Mouse (Mus musculus): ENCODE measurements around the gene Cc2d2b. TPM values are rescaled to one million over a fixed set of nuclear protein-coding genes. Genes with fewer than 3 reads are reported as not detected.
A peak's percentile ranks its signal among the peaks of the same experiment; 100 is the strongest.

The Cc2d2b gene
- 1 to 10 TPM; 1.2 to 1.4 TPM for total RNA-seq (2021)

- intact Hi-C loops (cut with DNase I) = no loop called here
- peak; percentile 24 for DNase-seq
These were observed at the start of gene Cc2d2b for GRCm38 (mm10) chr19:40748559-40748958. Cc2d2b (plus strand) TSS chr19:40748753.

GRCm38 (mm10) chr19:40699816-40700215 lies 48.7 kb upstream of the Cc2d2b start:
- intact Hi-C loops (cut with DNase I) = no loop called here
- DNase-seq = no peak

DNA sequence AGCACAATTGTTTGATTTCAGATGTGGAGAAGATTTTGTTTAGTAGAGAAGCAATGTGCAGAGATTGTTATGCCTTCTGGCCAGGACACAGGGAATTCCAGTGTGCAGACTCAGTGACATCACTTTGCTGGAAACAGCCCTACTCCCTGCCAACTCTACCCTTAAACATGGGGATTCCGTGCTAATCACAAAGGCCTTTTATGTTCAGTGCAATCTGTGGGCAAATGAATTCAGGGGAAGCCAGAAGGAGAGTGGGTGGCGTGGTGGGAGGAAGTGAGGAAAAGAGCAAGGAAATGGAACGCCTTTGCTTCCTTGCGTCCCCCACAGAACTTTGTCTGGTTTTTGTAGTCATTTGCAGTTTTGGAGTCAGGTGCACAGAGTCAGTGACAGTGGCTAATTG lies 46.1 kb upstream of the Cc2d2b start:
- DNase-seq = no peak
- intact Hi-C loops (cut with DNase I) = no loop called here

DNA sequence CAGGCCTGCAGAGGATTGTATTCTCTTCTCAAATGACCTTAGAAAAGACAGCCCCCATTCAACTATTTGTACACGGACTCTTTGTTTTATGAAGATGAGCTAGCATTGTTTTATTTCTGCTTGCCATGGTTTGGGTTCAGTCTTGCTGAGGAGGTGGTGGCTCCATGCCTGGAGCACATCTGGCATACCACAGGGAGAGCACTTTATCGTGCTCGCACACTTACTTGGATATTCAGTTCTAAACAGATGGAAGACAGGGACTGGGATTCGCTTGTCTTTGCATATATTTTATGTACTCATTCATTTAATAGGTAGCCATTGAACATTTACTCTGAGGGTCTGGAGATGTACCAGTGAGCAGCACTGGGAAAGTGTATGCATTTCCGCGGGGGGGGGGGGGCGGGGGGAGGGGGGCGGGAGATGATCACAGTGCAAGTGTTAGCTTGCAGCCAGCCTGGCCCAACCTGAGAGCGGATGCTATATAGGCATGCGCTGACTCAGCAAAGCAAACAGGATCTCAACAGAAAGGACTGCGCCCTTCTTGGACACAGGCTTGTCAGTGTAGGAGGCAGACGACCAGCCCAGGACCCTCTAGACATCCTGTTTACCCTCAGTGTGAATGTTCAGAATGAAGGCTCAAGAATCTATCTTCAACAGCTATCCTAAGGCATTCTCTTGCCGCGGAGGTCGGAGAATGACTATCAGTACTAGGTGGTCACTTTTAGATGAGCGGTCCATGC lies 35.5 kb upstream of the Cc2d2b start:
- intact Hi-C loops (cut with DNase I) = no loop called here
- no peak for DNase-seq

- intact Hi-C loops (cut with DNase I) = no loop called here
- DNase-seq = no peak
These were observed 33.9 kb upstream of the Cc2d2b start for GRCm38 (mm10) chr19:40714700-40715099.

DNA sequence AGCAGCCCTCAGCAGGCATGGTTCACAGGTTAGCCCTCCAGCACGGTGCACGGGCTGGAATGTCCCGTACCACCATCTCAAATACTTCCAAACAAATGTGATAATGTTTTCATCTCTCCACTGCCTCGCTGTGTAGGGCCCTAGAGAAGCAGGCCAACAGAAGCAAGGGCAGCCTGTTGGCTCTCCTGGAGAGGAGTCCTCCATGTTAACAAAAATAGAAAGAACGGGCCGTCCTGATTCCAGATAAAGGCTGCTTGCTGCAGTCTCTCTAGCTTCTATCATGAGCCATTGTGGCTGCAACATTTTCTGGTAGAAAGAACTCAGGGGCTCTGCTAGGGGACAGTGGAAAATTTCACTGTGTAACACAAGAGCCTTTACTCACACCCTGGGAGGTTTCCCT lies 31.6 kb upstream of the Cc2d2b start:
- DNase-seq = no peak
- intact Hi-C loops (cut with DNase I) = no loop called here

- intact Hi-C loops (cut with DNase I) = loop anchor here (5.0 kb wide), 1 partner anchor 107 kb away; the partner anchor contains the start of genes Entpd1 and Tctn3
- DNase-seq = no peak
These were observed 29.0 kb upstream of the Cc2d2b start for GRCm38 (mm10) chr19:40719439-40720105.

- no peak for DNase-seq
- intact Hi-C loops (cut with DNase I) = loop anchor here (5.0 kb wide), 1 partner anchor 108 kb away; the partner anchor contains the start of genes Entpd1 and Tctn3
These were observed 28.2 kb upstream of the Cc2d2b start for GRCm38 (mm10) chr19:40720381-40720780.

DNA sequence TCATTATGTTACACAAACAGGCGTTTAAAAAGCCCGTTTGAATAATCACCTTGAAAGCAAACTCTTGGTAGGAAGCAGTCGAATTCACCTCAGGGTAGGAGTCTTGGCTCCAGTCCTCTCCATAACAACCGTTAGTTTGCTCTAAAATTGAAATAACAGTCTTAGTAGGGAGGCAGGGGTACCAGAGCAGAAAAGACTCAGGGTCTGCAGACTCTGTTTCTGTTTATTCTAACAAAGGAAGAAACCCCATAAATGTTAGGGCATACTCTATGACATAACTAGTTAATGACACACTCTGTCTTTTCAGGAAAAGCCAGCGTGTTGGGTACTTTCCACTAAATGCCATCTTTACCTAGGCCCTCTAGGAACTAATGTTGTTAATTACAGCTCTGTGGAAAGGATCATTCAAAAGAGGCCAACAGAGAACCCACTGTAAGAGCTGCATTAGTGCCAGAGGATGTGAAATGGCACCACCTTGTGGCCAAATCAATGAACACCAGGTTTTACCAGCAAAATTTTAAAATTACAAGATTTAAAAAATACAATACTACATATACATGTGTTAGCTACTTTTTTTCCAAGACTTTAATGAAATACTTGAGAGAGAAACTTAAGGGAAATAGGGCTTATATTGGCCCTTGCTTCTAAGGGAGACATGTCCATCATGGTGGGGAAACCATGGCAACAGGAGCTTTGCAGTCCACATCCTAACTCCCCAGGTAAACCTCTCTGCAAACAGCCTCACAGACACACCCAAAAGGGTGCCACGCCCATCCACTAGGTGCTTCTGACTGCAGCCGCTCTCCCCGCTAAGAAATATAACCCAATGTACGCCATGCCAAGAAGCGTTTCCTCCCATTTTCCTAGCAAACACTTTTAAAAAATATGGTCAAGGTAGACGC lies 26.2 kb upstream of the Cc2d2b start:
- peak; percentile 53 for DNase-seq
- intact Hi-C loops (cut with DNase I) = loop anchor here (5.0 kb wide), 1 partner anchor 110 kb away; the partner anchor contains the start of genes Entpd1 and Tctn3

GRCm38 (mm10) chr19:40723516-40723915 lies 25.0 kb upstream of the Cc2d2b start:
- intact Hi-C loops (cut with DNase I) = loop anchor here (5.0 kb wide), 1 partner anchor 111 kb away; the partner anchor contains the start of genes Entpd1 and Tctn3

GRCm38 (mm10) chr19:40726148-40726547 lies 22.4 kb upstream of the Cc2d2b start:
- DNase-seq = no peak
- intact Hi-C loops (cut with DNase I) = no loop called here

More at GRCm38 (mm10) chr19:40723516-40723915, 25.0 kb upstream of the Cc2d2b start:
- DNase-seq = no peak

- no peak for DNase-seq
- intact Hi-C loops (cut with DNase I) = no loop called here
These were observed 21.9 kb upstream of the Cc2d2b start for GRCm38 (mm10) chr19:40726614-40727013.

DNA sequence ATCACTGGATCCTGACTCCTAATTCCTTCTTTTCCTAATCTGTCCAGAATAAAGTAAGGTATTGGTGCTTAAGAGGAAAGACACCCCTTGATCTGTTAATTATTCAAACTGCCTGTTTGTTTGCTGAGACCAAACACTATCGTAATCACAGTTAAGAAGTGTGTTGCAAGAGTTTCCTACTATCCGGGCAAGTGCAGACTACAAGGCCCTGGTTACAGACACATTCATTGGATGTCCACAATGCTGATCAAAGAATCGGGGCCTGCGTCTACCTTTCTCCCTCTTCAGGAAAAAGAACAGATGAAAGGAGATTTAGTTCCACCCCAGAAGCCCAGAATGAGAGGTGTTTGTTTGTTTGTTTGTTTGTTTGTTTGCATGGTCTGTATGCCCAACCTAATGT lies 20.3 kb upstream of the Cc2d2b start:
- intact Hi-C loops (cut with DNase I) = no loop called here
- DNase-seq = no peak

- intact Hi-C loops (cut with DNase I) = no loop called here
- DNase-seq = no peak
These were observed 19.7 kb upstream of the Cc2d2b start for GRCm38 (mm10) chr19:40728732-40729420.

DNA sequence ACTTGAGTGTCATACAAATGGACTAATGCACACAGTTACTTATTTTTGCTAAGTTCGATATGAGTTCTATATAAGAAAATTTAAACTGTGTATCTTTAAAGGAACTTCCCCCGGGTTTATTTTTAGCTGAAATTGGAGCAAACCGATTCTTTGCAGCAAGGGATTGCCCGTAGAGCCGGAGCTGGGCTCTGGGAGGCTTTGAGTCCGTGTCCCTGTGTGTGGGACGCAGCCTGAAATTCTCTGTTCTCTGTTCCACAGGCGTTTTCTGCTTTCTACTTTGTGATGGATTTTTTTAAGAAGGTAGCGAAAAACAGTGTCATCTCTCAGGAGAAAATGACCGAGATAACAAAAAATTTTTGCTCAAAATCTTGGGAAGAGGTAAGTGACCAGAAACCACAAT lies 15.1 kb upstream of the Cc2d2b start:
- no peak for DNase-seq
- intact Hi-C loops (cut with DNase I) = no loop called here

GRCm38 (mm10) chr19:40733849-40734248 lies 14.7 kb upstream of the Cc2d2b start:
- DNase-seq = no peak
- intact Hi-C loops (cut with DNase I) = no loop called here

GRCm38 (mm10) chr19:40736680-40737512 lies 11.7 kb upstream of the Cc2d2b start:
- intact Hi-C loops (cut with DNase I) = no loop called here
- peak; percentile 87 for DNase-seq

DNA sequence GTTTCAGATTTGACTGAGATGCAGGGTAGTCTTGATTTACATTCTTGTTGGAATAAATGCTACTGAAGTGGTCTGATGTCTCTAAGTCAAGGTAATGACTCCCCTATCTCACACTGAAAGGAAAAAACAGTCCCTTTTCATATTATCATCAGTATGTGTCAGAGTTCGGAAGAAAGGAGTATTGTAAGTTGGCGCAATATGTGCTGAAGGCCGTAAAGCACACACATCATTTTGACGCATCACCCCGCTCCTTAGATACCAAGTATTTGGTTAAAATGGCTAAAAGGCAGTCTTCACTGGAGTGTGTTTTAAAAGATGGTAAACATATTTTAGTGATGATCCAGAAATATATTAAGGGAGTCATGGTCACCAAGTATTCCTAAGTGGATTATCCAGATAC lies 10.9 kb upstream of the Cc2d2b start:
- no peak for DNase-seq
- intact Hi-C loops (cut with DNase I) = no loop called here

- no peak for DNase-seq
- intact Hi-C loops (cut with DNase I) = no loop called here
These were observed 9.7 kb upstream of the Cc2d2b start for GRCm38 (mm10) chr19:40738683-40739324.
